Mouse (Mus musculus) NIH3T3 (cell line): ENCODE results near the gene Pard3.

Experiments
- DNase-seq: peaks from one replicate; pipeline ENCODE4 v3.0.0-alpha.2; 2012; ENCODE audit warnings: low read depth

Pard3 gene

GRCm38 (mm10) chr8:127344421-127344820, 280.7 kb downstream of the Pard3 start:
- no peak for DNase-seq

- DNase-seq, result no peak
Observed at GRCm38 (mm10) chr8:127345912-127346423, 282.3 kb downstream of the Pard3 start.

GRCm38 (mm10) chr8:127347890-127348495, 284.3 kb downstream of the Pard3 start:
- DNase-seq, result no peak

GRCm38 (mm10) chr8:127361796-127362195, 298.1 kb downstream of the Pard3 start:
- no peak for DNase-seq

GRCm38 (mm10) chr8:127368347-127368746, 304.7 kb downstream of the Pard3 start:
- no peak for DNase-seq

GRCm38 (mm10) chr8:127371326-127371949, 307.7 kb downstream of the Pard3 start:
- DNase-seq, result no peak

- no peak for DNase-seq
Observed at GRCm38 (mm10) chr8:127377775-127378174, 314.1 kb downstream of the Pard3 start.

- no peak for DNase-seq
Observed at GRCm38 (mm10) chr8:127378994-127379858, 315.5 kb downstream of the Pard3 start.

GRCm38 (mm10) chr8:127381259-127381658, 317.6 kb downstream of the Pard3 start:
- DNase-seq, result no peak

GRCm38 (mm10) chr8:127392700-127393099, 329.0 kb downstream of the Pard3 start:
- no peak for DNase-seq

- no peak for DNase-seq
Observed at GRCm38 (mm10) chr8:127395488-127395887, 331.8 kb downstream of the Pard3 start.

GRCm38 (mm10) chr8:127405815-127406214, 342.1 kb downstream of the Pard3 start:
- DNase-seq, result peak; percentile 78

- no peak for DNase-seq
Observed at GRCm38 (mm10) chr8:127410606-127411005, 346.9 kb downstream of the Pard3 start.

GRCm38 (mm10) chr8:127411190-127411848, 347.6 kb downstream of the Pard3 start:
- DNase-seq, result no peak

- no peak for DNase-seq
Observed at GRCm38 (mm10) chr8:127423021-127423420, 359.3 kb downstream of the Pard3 start.

- no peak for DNase-seq
Observed at GRCm38 (mm10) chr8:127424211-127424916, 360.7 kb downstream of the Pard3 start.

GRCm38 (mm10) chr8:127426857-127427256, 363.2 kb downstream of the Pard3 start:
- no peak for DNase-seq

GRCm38 (mm10) chr8:127428004-127428403, 364.3 kb downstream of the Pard3 start:
- no peak for DNase-seq

- DNase-seq, result no peak
Observed at GRCm38 (mm10) chr8:127431236-127431635, 367.5 kb downstream of the Pard3 start.

- no peak for DNase-seq
Observed at GRCm38 (mm10) chr8:127435975-127436374, 372.3 kb downstream of the Pard3 start.

GRCm38 (mm10) chr8:127437613-127438235, 374.0 kb downstream of the Pard3 start:
- DNase-seq, result no peak
